Mouse (Mus musculus): ENCODE measurements around the gene Szt2. TPM values are rescaled to one million over a fixed set of nuclear protein-coding genes. Genes with fewer than 3 reads are reported as not detected.

Gene Szt2
- polyA plus RNA-seq, 1 experiment, result 14.0 TPM

DNA sequence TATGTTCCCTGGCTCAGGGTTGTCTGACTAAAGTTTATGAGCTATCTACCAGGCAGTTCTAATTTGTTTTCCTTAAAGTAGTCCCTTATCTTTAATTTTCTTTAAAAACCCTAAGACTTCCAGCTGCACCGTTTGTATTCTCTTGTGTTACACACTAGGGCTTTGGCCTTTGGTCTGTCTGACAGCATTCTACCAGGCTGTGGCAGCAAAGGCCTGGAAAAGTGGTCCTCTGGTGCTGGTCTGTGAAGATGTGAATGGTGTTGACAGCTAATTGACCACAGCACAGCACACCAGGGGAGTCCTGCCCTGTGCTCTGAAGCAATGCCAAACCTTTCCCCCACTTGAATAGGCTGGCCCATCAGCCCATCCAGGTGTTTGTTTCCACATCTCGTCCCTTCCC, 6.7 kb upstream of the Szt2 start:
- Histone ChIP-seq H3K4me1 (ENCODE audit: control insufficient read depth, insufficient read depth, low read length) (no peaks in the 10 kb centered on the region), H3K4me3 (ENCODE audit: insufficient read depth, low read length) (no peak overlapping the region), H3K27ac (ENCODE audit: insufficient read depth, low read length) (no peak overlapping the region)
- TF ChIP-seq CTCF (IDR thresholded peaks at IDR 0.05; ENCODE audit: borderline replicate concordance, insufficient read depth, low read length) (no peak), POLR2A (IDR thresholded peaks at IDR 0.05; ENCODE audit: low read depth, low read length) (no peak)

DNA sequence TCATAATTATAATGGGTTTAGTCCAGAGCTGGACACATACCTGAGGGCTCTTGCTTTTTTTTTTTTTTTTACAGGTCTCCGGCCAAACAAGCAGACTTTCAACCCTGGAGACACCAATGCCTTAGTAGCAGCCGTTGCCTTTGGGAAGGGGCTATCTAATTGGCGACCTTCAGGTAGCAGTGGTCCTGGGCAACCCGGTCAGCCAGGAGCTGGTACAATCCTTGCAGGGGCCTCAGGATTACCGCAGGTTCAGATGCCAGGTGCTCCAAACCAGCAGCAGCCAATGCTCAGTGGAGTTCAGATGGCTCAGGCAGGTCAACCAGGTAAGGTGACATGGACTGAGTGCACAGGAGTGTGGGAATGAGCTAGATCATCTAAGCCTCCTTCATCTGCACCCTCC, 4.5 kb upstream of the Szt2 start:
- TF ChIP-seq CTCF (IDR thresholded peaks at IDR 0.05; ENCODE audit: borderline replicate concordance, insufficient read depth, low read length) (no peak), POLR2A (IDR thresholded peaks at IDR 0.05; ENCODE audit: low read depth, low read length) (no peak)
- H3K4me1 ChIP-seq (ENCODE audit: control insufficient read depth, insufficient read depth, low read length), result peaks cover 7% of the 10 kb centered on the region
- H3K27ac ChIP-seq (ENCODE audit: insufficient read depth, low read length), result no peak overlapping the region
- no peak overlapping the region for H3K4me3 ChIP-seq (ENCODE audit: insufficient read depth, low read length)

DNA sequence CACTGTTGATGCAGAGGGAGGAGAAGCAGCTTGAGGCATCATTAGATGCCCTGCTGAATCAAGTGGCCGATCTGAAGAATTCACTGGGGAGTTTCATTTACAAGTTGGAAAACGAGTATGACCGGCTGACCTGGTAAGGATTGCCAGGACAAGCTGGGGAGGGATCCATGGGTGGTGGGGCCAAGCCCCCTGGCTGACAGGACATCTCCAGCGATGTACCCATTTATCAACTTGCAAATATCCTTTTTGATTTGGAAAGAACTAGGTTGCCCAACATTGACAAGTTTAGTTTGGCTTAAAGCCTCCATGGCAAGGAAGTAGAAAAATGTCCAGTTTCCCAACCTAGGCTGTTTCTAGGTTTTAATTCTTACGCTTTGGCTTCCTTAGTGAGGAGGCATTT, 1.8 kb upstream of the Szt2 start:
- Histone ChIP-seq H3K4me1 (ENCODE audit: control insufficient read depth, insufficient read depth, low read length) (peaks cover 7% of the 10 kb centered on the region), H3K4me3 (ENCODE audit: insufficient read depth, low read length) (no peak overlapping the region), H3K27ac (ENCODE audit: insufficient read depth, low read length) (no peak overlapping the region)
- TF ChIP-seq POLR2A (IDR thresholded peaks at IDR 0.05; ENCODE audit: low read depth, low read length) (no peak), CTCF (IDR thresholded peaks at IDR 0.05; ENCODE audit: borderline replicate concordance, insufficient read depth, low read length) (no peak)

DNA sequence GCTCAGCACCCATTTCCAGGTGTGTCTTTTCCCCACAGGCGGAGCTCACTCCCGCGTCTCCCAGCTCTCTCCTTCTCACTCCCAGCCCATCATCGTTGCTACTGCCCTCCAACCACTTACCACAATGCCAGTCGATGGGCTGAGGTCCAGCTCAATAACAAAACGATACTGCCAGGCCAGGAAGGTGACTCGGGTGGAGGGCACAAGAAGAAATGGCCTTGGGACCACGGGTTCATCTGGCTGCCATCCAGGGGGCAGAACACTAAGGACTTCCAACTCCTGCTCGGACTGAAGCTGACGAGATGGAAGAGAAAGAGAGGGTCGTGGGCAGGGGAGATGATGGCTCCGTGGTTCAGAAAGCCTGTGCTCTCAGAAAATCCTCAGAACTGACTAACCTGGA, 6.4 kb downstream of the Szt2 start:
- Histone ChIP-seq H3K27ac (ENCODE audit: insufficient read depth, low read length) (no peak overlapping the region), H3K4me1 (ENCODE audit: control insufficient read depth, insufficient read depth, low read length) (no peaks in the 10 kb centered on the region), H3K4me3 (ENCODE audit: insufficient read depth, low read length) (no peak overlapping the region)
- TF ChIP-seq POLR2A (IDR thresholded peaks at IDR 0.05; ENCODE audit: low read depth, low read length) (no peak), CTCF (IDR thresholded peaks at IDR 0.05; ENCODE audit: borderline replicate concordance, insufficient read depth, low read length) (no peak)

DNA sequence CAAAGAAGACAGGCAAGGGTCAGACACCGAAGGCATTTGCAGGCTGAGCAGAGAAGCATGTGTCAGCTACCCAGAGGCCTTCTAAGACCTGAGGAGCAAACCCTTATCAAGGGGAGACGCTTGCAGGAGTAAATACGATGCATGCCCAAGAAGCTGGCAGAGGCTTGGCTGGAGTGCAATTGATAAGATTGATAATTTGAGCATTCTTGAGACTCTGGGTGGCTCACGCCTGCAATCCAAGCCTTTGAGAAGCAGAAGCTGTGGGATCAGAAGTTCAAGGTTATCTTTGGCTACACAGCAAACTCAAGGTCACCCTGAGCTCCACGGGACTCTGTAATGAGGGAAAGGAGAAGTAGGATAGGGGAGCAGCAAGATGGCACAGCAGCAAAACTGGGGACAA, 7.2 kb downstream of the Szt2 start:
- H3K27ac ChIP-seq (ENCODE audit: insufficient read depth, low read length), result no peak overlapping the region
- TF ChIP-seq POLR2A (IDR thresholded peaks at IDR 0.05; ENCODE audit: low read depth, low read length), result no peak
- TF ChIP-seq CTCF (IDR thresholded peaks at IDR 0.05; ENCODE audit: borderline replicate concordance, insufficient read depth, low read length), result no peak
- H3K4me3 ChIP-seq (ENCODE audit: insufficient read depth, low read length), result no peak overlapping the region
- H3K4me1 ChIP-seq (ENCODE audit: control insufficient read depth, insufficient read depth, low read length), result no peaks in the 10 kb centered on the region

DNA sequence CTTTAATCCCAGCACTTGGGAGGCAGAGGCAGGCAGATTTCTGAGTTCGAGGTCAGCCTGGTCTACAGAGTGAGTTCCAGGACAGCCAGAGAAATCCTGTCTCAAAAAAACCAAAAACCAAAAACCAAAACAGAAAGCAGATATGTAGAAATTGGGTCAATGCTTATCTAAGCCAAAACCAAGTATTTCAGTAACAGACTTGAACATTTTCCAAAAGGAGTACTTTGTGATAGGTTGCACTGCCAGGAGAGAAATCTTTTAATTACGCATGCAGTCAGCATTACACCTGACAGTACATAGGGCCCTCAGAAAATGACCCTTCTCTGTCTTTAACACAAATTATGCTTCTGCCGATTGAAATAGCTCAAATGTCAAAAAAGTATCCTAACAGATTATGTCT, 7.7 kb downstream of the Szt2 start:
- no peak overlapping the region for H3K4me3 ChIP-seq (ENCODE audit: insufficient read depth, low read length)
- TF ChIP-seq CTCF (IDR thresholded peaks at IDR 0.05; ENCODE audit: borderline replicate concordance, insufficient read depth, low read length), result no peak
- no peak for TF ChIP-seq POLR2A (IDR thresholded peaks at IDR 0.05; ENCODE audit: low read depth, low read length)

DNA sequence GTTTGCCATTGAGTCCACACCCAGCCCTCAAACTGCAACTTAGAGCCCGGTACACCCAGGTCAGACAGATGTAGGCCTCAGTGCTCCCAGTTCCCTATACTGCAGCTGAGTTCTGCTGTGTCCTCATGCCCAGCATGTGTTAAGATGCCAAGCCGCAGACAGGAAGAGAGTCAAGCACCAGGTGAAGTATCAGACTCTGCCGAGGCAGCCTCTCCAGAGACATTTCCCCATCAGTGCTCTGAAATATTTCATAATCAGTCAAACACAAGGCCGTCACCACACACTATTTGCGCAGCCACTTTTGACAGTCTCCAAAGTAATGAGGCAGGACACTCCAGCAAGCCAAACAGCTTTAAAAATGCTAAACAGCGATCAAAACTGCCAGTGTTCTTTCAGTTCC, 10.7 kb downstream of the Szt2 start:
- H3K4me3 ChIP-seq (ENCODE audit: insufficient read depth, low read length), result no peak overlapping the region
- H3K4me1 ChIP-seq (ENCODE audit: control insufficient read depth, insufficient read depth, low read length), result no peaks in the 10 kb centered on the region
- H3K27ac ChIP-seq (ENCODE audit: insufficient read depth, low read length), result no peak overlapping the region
- no peak for TF ChIP-seq POLR2A (IDR thresholded peaks at IDR 0.05; ENCODE audit: low read depth, low read length)
- TF ChIP-seq CTCF (IDR thresholded peaks at IDR 0.05; ENCODE audit: borderline replicate concordance, insufficient read depth, low read length), result no peak

More for the DNA sequence above, 7.7 kb downstream of the Szt2 start:
- Histone ChIP-seq H3K27ac (ENCODE audit: insufficient read depth, low read length) (no peak overlapping the region), H3K4me1 (ENCODE audit: control insufficient read depth, insufficient read depth, low read length) (no peaks in the 10 kb centered on the region)

DNA sequence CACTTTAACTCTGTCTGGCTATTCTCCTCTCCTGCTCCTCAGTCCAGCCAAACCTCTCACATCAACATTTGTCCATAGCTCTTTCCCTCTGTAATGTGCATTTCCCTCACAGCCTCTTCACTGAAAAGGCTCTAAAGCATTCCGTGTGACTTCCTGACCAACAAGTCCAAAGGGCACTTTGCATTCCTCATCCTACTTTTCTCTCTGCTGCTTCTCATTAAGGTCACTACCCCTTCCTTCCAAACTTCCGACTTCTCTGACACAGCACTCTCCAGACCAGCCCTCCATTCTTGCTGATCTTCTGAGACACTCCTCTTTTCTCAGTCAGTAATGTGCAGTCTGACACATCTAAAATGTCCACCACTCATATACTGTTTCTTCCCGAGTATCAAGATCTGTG, 12.6 kb downstream of the Szt2 start:
- no peak for TF ChIP-seq POLR2A (IDR thresholded peaks at IDR 0.05; ENCODE audit: low read depth, low read length)
- no peak for TF ChIP-seq CTCF (IDR thresholded peaks at IDR 0.05; ENCODE audit: borderline replicate concordance, insufficient read depth, low read length)
- Histone ChIP-seq H3K4me1 (ENCODE audit: control insufficient read depth, insufficient read depth, low read length) (no peaks in the 10 kb centered on the region), H3K27ac (ENCODE audit: insufficient read depth, low read length) (no peak overlapping the region), H3K4me3 (ENCODE audit: insufficient read depth, low read length) (no peak overlapping the region)

DNA sequence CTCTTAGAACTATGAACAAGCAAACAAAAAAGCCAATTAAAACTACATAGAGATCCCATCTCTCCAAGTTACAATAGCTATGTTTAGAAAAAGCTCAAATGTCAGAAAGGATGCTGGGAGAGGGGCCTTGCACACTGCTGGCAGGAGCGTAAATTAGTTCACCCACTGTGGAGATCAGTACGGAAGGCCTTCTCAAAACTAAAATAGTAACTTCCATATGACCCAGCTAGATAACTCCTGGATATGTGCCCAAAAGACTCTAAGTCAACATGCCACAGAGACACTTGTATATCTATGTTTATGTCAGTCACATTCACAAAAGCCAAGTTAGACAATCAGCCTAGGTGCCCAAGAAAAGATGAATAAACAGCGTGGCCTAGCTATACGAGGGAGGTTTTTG, 13.8 kb downstream of the Szt2 start:
- no peak overlapping the region for H3K27ac ChIP-seq (ENCODE audit: insufficient read depth, low read length)
- no peaks in the 10 kb centered on the region for H3K4me1 ChIP-seq (ENCODE audit: control insufficient read depth, insufficient read depth, low read length)
- no peak for TF ChIP-seq POLR2A (IDR thresholded peaks at IDR 0.05; ENCODE audit: low read depth, low read length)
- TF ChIP-seq CTCF (IDR thresholded peaks at IDR 0.05; ENCODE audit: borderline replicate concordance, insufficient read depth, low read length), result no peak
- no peak overlapping the region for H3K4me3 ChIP-seq (ENCODE audit: insufficient read depth, low read length)

DNA sequence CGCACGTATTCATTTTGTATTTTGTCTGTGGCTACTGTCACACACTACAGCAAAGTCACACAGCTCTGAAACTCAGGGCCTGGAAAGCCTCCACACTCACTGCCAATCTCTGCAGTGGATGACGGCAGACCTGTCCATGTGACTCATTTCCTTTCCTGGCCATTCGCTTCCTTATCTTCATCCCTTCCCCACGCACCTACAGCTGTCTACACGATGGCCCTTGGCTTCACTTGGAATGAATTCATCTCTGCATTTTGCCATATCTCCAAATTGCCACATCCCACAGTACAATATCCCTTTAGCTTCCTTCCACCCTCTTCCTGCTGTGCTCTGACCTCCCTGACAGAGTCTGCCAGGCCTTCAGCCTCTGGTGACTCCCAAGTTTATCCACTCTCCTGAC, 14.6 kb downstream of the Szt2 start:
- no peak overlapping the region for H3K27ac ChIP-seq (ENCODE audit: insufficient read depth, low read length)
- H3K4me3 ChIP-seq (ENCODE audit: insufficient read depth, low read length), result no peak overlapping the region
- TF ChIP-seq POLR2A (IDR thresholded peaks at IDR 0.05; ENCODE audit: low read depth, low read length) (no peak), CTCF (IDR thresholded peaks at IDR 0.05; ENCODE audit: borderline replicate concordance, insufficient read depth, low read length) (no peak)

DNA sequence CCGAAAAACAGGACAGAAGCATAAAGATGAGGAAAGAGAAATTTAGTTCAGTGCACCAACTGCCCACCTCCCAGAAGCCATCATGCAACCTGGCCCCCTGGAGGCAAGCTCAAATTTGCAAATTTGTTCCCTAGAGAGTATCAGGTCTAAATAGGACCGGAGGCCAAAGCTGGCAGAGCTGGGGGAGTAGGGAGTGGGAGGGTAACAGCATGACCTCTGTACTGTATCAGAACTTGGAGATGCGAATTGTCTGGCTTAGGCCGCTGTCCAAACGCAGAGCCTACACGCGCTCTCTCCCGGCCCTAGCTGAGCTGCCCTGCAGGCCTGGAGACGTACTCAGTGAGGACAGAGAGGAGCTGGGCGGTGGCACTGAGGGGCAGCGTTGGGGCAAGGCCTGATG, 18.9 kb downstream of the Szt2 start:
- H3K4me3 ChIP-seq (ENCODE audit: insufficient read depth, low read length), result no peak overlapping the region
- TF ChIP-seq CTCF (IDR thresholded peaks at IDR 0.05; ENCODE audit: borderline replicate concordance, insufficient read depth, low read length) (no peak), POLR2A (IDR thresholded peaks at IDR 0.05; ENCODE audit: low read depth, low read length) (no peak)
- no peaks in the 10 kb centered on the region for H3K4me1 ChIP-seq (ENCODE audit: control insufficient read depth, insufficient read depth, low read length)
- H3K27ac ChIP-seq (ENCODE audit: insufficient read depth, low read length), result no peak overlapping the region

More for the DNA sequence above, 14.6 kb downstream of the Szt2 start:
- no peaks in the 10 kb centered on the region for H3K4me1 ChIP-seq (ENCODE audit: control insufficient read depth, insufficient read depth, low read length)

Measured in embryonic fibroblast, embryonic 13.5 days (primary cell).